Mouse (Mus musculus): ENCODE measurements around the gene Rbp4.

The Rbp4 gene

DNA sequence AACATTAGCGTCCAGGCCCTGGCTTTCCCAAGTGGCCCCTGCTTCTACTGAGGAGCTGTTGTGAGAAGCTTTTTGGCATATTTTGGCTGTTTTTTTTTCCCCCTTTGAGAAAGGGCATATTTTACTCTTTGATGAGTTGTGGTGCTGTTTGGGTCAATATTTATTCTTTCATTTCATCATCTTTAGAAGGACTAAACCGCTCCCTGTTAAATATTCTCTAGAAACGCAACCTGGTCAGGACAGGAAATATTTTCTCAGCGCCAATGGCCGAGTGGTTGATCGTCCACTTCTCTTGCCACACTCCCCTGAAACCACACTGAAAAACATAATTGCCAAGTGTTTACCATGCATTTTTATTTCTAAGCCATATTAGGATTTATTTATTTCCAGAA is at the start of gene Rbp4:
Gene Rbp4, minus strand, starts transcription at position 63 of the 392 bp plus-strand sequence.
- DNase-seq (ENCODE audit: low spot score in 2 of 2) = no peak

DNA sequence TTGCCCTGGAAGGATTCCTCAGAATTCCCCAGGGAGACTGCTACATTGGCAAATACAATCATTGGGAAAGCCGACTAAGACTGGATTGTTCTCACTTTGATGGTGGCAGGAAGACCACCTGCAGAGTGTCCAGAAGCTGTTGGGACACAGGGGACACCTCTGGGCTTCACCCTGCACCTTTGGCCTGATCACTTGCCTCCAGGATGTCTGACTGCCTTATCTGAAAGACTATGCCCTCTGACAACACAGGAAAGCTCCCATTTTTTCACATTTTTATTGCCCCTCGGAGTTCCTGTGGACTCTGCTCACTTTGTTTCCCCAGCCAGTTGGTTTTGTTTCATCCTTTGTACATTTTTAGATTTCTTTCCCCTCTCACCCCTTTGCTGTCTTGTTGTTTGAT is 39.6 kb upstream of the Rbp4 start:
- DNase-seq (ENCODE audit: low spot score in 2 of 2) = no peak

DNA sequence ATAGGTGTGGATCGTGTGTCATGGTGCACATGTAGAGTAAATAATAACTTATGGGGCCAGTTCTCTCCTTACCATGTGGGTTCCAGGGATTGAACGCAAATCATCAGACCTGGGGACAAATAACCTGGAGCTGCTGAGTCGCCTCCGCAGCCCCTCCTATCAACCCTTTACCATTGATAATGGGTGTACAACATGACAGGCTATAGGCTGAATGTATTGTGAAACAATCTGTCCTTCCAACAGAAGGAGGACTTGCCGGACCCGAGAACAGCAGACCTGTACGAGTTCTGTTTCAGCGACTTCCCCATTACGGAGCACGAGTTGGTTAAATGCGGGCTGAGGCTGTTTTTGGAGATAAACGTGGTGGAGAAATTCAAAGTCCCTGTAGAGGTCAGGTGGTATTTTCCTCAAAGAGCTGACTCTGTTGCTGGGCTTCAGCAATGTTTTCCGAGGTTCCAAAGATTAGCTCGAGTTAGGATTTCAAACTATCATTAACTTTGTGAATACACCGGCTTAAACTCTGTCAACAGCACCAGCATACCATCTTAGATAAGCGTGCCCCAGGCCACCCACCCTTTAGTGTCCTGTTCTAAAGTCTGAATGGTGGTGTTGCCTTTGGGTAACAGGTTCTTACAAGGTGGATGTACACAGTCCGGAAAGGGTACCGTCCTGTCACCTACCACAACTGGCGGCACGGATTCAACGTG is 36.7 kb upstream of the Rbp4 start:
- DNase-seq (ENCODE audit: low spot score in 2 of 2) = no peak

DNA sequence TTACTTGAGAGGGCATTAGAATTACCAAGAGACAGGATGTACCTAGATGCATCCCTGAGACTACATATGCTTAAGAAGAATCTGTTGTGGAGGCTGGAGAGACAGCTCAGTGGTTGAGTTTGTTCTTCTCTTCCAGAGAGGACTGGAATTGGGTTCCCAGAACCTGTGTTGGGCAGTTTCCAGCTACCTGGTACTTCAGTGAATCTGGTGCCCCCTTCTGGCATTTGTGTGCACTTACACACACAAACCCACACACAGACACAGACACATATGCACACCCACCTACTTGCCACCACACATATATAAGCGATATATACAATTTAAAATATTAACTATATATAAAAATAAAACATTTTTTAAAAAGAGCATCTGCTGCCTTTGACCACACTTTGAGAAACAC is 31.2 kb upstream of the Rbp4 start:
- DNase-seq (ENCODE audit: low spot score in 2 of 2) = no peak

DNA sequence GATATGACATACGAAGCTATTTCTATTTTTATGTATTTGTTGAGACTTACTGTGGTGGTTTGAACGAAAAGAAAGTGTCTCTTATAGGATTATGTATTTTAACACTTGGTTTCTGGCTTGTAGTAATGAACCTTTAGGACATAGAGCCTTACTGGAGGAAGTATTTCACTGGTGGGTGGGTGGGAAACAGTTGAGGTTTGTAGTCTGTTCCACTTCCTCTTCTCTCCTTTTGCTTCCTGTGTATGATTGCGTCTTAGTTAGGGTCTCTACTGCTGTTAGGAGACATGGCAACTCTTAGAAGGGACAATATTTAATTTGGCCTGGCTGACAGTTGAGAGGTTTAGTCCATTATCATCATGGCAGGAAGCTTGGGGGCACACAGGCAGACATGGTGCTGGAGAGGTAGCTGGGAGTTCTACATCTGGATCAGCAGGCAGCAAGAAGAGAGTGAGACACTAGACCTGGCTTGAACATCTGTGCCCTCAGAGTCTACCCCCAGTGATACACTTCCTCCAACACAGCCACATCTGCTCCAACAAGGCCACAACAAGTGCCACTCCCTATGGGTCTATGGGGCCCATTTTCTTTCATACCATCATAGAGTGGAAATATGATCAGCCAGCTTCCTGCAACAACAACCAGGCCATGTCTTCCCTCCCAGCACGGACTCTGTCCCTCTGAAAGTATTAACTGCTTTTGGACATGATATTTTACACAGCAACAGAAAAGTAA is 18.6 kb upstream of the Rbp4 start:
- no peak for DNase-seq (ENCODE audit: low spot score in 2 of 2)

DNA sequence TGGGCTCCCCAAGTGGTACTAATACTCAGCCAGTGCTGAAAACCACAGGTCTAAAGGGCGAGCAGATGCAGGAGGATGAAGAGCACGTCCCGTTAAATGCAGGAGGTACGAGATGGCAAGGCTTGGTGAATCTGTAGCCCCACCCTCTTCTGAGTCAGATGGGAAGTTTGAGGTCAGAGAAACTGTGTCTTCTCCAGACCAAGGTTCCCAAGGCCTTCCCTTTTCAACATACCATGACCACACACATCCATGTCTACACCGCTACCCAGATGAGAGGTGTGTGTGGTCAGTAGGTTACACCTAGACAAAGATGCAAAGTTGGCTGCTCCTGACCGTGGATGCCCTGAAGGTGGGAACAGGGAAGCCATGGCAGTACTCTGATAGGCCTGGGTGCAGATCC is 9.7 kb upstream of the Rbp4 start:
- no peak for DNase-seq (ENCODE audit: low spot score in 2 of 2)

DNA sequence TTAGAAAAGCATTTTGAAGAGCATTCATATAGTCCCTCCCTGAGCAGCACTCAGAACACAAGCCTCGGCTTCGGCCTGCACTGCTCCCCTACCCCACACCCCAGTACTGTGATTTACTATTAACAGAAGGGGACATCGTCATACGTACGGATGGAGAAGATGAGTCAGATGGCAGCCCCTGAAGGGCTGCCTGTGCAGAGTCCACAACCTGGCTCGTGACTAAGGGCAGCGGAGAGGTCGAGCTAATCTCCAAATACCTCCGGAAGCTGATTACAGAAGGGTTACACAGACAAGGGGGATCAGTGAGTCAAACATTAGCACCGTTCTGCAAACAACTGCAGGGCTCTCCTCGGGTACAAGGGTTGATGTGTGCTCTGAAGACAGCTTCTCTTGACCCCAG is 8.9 kb upstream of the Rbp4 start:
- no peak for DNase-seq (ENCODE audit: low spot score in 2 of 2)

DNA sequence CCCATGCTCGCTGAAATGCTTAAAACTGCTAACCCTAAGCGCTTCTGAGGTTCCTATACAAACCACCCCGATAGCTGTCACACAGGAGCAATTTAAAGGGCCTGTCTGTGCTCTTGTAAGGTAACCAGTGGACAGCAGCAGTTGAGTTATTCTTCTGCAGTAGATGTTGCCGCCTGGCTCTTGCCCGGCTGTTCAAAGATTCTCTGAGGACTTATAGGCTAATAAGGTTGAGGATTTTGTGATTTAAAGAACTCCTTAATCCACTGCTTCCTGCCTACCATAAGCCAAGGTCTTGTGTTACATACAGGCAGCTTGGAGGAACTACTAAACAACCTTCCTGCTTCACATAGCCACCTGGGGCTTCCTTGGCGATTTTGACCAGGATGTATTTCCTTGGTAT is 7.4 kb upstream of the Rbp4 start, which contains the start of gene Pde6c:
Gene Pde6c, plus strand, starts transcription at position 301 of the 400 bp plus-strand sequence.
- no peak for DNase-seq (ENCODE audit: low spot score in 2 of 2)

DNA sequence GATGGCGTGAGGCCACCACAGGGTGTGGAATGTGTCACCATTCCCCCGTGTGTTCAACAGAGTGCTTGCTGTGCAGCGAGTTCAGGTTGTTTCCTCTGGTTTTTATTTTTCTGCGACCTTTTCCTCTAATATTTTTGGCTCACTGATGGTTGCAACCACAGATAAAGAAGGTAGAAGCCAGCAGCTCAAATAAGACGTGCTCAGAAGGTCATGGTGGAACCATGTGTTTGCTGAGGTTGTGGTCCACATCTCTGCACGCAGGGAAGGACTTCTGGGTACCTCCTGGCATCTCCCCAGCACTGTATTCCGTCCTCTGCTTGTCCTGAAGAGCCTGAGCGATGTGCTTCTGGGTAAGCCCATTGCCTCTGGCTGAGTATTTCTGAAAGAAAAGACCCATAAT is 1.6 kb upstream of the Rbp4 start:
- DNase-seq (ENCODE audit: low spot score in 2 of 2) = no peak

DNA sequence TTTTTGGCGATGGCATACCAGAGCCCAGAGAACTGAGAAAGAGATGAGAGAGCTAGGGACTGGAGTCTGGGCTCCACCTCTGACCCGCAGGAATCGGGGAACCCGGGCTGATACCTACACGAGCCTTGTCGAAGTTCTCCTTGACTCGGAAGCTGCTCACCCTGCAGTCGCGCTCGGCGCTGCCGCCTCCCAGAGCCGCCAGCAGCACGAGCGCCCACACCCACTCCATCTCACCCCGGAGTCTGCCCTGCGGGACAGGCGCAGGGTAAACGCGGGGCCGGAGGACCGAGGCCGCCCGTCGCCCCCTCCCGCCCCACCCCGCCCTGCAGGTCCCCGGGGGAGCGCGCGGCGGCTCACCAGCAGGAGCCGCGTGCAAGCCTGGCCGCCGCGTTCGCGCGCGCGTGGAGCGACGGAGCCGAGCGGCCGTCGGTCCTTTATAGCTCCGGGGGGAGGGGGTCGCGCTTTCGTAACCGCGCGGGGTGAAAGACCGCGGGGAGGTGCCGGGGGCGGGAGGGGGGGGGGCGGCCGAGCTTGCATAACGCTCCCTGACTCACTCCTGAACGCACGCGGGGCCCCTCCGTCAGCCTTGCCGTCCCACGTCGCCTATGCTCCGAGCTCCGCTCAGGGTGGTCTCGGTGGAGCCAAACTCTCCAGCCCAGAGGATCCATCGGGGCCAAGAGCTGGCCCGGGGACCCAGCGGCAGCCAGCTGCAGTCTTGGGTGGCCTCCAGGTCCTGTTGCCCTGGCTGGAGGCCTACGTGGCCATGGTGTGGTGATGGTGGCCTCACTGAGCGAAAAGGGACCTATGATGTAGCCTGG is 471 bp downstream of the Rbp4 start:
- peak; percentile 4 to 22 for DNase-seq (ENCODE audit: low spot score in 2 of 2)

DNA sequence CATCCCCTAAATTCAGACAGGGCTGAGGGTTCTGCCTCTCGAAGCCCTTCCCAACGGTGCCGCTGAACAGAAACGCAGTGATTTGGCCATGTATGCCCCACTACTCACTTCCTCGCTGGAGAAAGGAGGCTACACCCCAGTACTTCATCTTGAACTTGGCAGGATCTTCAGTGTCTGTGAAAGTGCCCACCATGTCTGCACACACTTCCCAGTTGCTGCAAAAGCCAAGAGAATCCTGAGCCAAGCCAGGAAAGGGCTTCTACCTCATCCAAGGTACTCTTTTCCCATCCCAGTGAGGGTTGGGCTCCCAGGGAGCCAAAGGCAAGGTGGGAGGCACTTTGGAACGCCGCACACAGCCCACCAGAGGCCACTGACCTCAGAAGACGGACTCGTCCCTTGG is 1.2 kb downstream of the Rbp4 start:
- DNase-seq (ENCODE audit: low spot score in 2 of 2) = no peak

DNA sequence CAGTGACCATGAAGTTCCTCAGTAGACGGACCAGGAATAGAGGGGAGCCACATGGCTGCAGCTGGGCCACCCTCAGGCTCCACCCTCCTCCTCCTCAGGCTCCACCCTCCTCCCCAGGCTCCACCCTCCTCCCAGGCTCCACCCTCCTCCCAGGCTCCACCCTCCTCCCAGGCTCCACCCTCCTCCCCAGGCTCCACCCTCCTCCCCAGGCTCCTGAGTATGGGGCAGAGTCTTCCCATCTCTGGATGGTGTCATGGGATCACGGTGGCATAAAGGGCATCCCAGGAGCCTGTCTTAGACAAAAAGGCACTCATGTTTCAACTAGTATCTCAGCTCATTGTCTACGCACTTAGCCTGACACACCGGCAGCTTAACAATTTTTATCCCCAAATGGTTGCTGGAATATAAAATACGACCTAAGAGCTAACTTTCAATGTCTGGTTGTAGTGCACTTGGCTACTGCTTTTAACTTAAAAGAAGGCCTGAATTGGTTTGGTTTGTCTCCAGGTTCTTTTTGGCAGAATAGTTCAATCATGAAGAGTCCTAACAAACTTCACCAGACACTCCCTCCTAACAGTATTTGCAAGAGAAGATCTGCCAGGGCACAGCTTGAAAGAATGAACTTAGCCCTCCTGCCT is 4.8 kb downstream of the Rbp4 start:
- DNase-seq (ENCODE audit: low spot score in 2 of 2) = no peak

DNA sequence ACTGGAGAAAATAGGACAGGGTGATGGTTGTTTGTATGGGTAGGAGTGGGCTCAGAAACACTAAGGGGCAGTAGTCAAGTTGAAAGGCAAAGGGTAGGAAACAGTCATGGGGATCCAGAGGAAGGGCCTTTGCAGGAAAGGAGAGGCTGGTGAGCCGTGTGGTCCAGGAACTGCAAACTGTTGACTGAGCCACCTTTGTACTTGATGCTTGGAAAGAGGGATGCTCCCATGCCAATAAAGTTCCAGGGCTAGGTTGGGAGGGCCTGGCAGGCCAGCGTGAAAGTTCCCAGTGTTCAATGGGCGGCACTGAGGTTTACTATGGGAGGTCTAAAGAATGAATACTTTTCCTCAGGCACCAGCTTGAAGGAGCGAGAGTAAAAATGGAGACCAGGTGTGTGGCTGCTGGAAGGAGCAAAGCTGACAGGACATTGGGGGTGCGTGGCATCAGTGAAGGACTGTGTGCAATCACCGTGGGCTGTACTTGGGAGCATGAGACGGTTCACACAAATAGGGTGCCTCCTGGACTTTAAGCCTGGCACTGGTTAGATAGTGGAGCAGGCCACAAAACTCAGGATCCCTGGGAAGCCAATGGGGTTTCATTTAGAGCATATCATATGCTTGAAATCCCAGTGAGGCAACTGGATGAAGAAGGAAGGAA is 10.1 kb downstream of the Rbp4 start:
- no peak for DNase-seq (ENCODE audit: low spot score in 2 of 2)

DNA sequence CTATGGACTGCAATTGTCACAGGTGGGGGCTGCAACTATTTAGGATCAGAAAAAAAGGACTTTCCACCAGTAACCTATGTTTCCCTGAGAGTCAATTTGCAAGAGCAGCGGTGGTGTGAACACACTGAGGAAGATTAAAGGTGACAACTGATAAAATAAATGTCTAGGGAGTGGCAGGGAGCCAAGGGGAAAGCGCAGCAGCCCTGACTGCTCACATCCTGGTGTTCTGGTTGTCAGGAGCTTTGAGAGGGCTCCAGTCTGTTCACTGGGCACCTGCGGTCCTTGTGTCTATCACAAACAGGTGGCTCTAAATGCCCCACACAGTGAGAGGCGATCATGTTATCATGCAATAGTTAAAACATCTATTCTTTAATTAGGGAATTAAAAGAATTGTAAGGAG is 12.5 kb downstream of the Rbp4 start:
- no peak for DNase-seq (ENCODE audit: low spot score in 2 of 2)

DNA sequence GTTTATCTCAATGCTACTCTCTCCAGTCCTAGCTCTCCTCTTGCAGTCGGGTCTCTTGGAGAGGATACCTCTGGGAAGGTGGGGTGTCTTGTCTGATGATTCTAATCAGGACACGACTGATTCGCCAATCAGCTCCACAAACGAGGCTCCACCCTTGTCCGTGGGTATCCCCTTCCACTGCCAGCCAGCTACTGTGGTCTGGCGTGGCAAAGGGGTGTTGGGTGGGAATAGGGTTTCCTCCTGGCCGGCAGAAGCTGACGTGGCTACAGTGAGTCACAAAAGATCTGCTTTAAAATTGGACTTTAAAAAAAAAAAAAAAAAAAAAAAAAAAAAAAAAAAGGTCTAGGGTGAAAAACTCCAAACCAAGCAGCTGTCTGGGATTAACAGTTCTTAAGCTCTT is 14.0 kb downstream of the Rbp4 start:
- DNase-seq (ENCODE audit: low spot score in 2 of 2) = no peak

DNA sequence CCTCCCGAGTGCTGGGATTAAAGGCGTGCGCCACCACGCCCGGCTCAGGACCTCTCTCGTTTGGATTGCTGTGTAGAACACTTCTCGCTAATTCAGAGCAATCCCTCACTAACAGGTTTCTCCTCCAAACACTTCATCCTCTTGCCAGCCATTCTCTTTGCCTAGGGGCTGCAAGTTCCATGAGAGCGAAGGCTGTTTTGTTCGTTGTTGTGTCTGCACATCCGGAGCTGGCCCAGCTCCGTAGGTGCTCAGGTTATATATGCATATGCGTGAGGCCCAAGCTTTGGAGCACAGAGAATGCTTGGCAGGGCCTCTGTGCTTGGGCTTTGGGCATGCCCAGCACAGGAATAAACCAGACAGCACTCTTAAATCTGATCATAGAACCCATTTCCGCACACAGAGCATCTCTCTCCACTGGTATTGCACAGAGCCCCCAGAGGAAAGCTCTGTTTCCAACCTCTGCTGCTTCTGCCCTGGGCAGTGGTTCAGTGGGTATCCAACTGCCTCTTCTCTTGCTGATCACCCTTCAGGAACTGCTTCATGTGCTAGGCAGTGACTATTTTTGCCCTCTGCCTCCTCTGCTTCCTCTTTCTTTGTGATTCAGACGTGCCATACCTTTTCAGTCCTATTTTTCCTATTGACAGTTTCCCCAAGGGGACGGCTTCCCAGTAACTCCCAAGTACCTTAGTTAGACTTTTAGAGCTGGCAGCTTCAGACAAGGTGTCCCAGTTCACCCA is 15.4 kb downstream of the Rbp4 start:
- no peak for DNase-seq (ENCODE audit: low spot score in 2 of 2)

DNA sequence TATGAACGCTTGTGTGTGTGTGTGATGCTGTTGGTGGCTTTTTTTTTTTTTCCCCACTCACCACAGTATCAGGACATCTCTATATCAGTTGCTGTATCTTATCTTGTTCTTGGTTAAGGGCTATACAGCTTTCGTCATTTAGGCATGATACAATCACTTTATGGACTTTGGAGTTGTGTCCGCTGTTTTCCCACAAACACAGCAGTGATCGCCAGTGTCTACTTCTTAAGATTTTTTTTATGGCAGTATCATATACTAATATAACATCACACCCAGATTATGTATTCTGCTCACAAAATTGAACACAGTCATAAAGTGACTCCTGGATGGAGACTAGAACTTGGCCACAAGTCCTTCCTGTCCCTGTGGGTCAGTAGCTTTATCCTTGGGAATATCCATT is 17.2 kb downstream of the Rbp4 start:
- no peak for DNase-seq (ENCODE audit: low spot score in 2 of 2)

DNA sequence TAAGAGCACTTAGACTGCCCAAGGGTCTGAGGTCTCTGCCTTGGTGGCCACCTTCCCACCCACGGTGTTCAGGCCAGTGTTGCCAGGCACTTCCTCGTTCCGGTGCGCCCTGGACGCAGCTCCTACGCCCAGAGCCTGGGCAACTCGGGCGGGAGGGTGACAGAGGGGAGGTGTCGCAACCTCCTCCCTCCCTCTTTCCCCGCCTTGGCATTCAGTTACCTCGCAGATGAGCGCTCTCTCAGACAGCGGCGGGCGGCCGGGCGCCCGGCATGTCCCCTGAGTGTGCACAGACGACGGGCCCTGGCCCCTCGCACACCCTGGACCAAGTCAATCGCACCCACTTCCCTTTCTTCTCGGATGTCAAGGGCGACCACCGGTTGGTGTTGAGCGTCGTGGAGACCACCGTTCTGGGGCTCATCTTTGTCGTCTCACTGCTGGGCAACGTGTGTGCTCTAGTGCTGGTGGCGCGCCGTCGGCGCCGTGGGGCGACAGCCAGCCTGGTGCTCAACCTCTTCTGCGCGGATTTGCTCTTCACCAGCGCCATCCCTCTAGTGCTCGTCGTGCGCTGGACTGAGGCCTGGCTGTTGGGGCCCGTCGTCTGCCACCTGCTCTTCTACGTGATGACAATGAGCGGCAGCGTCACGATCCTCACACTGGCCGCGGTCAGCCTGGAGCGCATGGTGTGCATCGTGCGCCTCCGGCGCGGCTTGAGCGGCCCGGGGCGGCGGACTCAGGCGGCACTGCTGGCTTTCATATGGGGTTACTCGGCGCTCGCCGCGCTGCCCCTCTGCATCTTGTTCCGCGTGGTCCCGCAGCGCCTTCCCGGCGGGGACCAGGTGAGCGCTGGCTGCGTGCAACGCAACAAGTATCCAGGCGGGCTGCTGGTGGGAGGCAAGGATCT is 28.0 kb downstream of the Rbp4 start, which contains the start of gene Ffar4:
Gene Ffar4, plus strand, starts transcription at position 214 of the 901 bp plus-strand sequence.
- DNase-seq (ENCODE audit: low spot score in 2 of 2) = no peak

DNA sequence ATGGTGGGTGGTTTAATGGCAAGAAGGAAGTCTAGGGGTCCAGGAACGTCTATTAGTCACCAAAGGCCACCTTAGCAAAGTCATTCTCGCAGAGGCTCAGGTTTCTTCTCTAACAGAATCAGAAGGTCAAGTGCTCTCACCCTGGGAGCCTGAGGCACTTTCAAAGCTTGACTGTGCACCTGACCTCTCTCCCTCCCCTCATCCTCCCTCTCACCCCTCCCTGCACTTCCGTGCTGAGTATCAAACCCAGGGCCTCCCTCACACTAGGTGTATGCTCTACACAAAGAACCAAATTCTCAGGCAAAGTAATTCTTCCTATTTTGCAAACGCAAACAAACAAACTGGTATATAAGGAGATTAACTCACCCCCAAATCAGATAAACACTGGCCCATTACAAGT is 28.9 kb downstream of the Rbp4 start:
- no peak for DNase-seq (ENCODE audit: low spot score in 2 of 2)

DNA sequence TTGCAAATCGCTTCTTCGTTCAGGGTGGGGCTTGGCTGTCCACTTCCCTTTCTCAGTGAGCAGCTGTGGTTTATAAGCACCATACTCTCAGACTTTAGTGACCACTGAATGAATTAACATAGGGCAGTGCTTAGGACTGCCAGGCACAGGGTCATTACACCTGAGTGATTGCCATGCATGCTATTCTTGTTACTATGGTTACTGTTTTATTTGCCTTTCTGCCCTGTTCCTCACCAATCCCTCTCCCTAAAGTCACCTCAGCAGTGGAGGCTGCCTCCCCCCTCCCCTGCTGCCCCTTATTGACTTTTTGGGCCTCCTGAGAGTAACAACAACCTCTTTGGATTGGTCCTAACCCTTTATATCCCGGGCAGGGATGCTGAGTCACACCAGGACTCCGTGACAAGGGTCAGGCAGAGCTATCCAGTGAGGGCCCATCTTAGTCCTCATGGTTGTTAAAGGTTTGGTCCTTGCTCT is 33.5 kb downstream of the Rbp4 start:
- DNase-seq (ENCODE audit: low spot score in 2 of 2) = no peak
